Mouse (Mus musculus) cerebellum, adult 11-12 months (tissue): ENCODE measurements around the gene Grm8.

Experiments
- DNase-seq: peaks from one replicate; pipeline ENCODE4 v3.0.0; 2022

Grm8 gene

DNA sequence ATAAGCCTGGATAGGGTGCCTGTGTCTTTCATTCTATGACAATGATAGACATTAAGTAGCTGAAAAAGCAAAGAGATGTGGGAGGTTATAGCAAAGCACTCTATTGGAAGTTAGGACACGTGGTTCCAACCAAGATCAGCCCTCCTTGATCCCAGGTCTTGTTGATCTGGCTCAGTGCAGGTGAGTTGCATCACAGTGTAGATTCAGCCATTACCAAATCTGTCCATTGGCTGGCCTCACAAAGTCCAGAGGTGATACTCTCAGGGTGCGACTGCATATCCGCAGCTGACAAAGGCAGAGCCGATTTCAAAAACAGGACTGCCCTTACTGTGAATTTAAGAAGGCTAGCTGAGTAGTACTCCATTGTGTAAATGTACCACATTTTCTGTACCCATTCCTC is 103.0 kb downstream of the Grm8 start:
- DNase-seq, result no peak

DNA sequence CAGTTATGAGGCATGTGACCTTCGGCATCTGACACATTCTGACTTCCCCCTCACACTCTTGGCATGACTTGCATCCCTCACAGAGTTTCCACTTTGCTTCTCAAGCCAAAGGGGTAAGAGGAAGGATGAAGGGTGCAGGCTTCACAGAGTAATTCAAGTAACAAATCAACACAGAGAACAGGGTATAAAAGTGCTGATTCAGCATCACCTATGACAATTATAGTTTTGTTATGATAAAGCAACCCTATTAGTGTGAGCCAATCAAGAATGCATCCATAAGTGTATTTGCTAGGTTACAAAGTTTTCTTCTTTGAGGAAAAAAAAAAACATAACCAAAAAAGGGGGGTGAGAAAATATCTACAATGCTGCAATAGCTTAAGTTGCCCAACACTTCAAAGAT is 117.3 kb downstream of the Grm8 start:
- no peak for DNase-seq

GRCm38 (mm10) chr6:28007001-28007400 is 128.0 kb downstream of the Grm8 start:
- DNase-seq, result no peak

- DNase-seq, result no peak
Measured at GRCm38 (mm10) chr6:27997250-27997649, 137.7 kb downstream of the Grm8 start.

DNA sequence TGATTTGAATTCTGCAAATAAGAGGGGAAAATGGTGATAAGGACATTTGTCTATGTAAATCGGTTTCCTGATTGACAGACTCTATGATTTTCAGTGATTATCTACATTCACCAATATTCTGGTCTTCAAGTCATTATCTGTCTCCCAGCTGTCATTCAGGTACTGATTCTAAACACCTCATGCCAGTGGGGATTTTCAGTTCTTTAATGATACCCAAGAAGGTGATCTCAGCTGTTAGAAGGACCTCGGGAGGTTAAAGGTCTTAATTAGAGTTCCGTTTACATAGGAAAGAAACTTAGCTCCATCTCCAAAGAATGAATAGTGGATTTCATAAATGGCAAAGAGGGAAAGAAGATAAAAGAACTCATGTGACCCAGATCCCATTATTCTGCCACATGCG is 143.7 kb downstream of the Grm8 start:
- DNase-seq, result no peak

DNA sequence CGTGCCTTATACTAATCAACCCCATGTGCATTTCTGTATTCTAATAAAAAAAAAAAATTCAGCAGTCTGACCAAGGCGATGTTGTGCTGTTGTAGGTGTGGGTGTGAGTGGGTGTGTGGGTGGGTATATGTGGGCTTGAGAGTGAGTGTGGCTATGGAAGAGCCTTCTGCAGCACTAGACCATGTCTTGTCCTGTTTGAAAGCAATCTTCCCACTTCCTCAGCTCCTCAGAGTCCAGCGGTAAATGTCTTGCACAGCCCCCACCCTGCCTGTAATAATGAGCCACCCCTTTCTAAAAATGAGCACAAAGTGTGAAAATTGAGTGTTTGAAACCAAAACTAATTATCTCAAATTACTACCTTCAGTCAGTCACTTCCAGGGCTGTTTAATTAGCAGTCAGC is 152.4 kb downstream of the Grm8 start:
- DNase-seq, result no peak

DNA sequence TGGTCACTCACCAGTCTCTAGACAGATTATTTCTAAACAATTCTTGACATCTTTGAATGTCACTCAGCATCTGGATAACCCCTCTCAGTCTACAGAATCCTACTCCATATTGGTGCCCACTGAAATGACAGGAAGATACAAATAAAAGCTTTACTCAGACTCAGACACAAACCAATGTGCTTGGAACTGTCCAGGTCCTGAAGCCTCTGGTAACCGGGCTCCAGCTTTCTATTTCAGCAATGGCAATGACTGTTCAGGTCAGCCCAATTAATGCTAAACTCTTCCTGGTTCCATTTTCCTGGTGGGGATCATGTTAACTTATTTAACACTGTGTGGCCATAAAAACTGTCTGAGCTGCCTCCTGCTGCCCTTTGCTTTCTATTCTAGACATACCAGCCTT is 153.0 kb downstream of the Grm8 start:
- no peak for DNase-seq

- no peak for DNase-seq
Measured at GRCm38 (mm10) chr6:27977361-27977760, 157.6 kb downstream of the Grm8 start.

GRCm38 (mm10) chr6:27968859-27969258 is 166.1 kb downstream of the Grm8 start:
- no peak for DNase-seq

DNA sequence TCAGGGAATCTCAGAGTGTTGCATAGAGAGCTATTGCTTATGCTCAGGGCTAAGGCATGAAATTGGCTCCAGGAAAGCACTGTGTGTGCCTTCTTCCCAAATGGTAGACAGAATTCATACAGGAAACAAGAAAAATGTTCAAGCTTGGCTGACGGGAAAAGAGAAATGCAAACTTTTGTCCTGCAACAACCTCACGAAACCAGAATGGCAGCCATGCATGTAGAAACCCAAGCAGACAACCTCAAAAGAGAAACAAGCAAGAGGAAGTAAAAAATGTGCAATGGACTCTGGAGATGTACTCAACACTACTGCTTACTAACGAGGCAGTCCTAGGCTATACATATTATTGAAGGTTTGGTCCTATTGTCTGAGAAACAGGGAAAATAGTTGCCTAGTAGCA is 167.9 kb downstream of the Grm8 start:
- DNase-seq, result no peak

- no peak for DNase-seq
Measured at GRCm38 (mm10) chr6:27965237-27965636, 169.7 kb downstream of the Grm8 start.

- no peak for DNase-seq
Measured at GRCm38 (mm10) chr6:27963887-27964286, 171.1 kb downstream of the Grm8 start.

- DNase-seq, result no peak
Measured at GRCm38 (mm10) chr6:27956278-27956857, 178.6 kb downstream of the Grm8 start.

- no peak for DNase-seq
Measured at GRCm38 (mm10) chr6:27951433-27951832, 183.5 kb downstream of the Grm8 start.

DNA sequence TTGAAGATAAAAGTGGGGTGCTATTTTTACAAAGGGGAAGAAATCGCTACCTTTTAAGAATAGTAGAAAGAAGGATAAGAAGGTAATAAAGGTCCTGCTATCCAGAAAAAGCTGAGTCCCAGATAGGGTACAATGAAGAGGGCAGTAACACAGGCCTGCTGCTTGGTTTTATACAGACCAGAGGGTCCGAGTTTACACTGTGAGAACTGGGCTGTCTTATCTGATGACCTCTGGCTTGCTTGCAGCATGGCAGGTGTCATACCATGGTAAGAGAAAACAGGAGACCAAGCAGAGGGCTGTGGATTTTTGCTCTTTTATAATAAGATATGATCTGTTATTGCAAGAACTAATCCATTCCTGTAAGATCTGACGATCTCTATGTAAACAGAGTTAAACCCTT is 206.9 kb downstream of the Grm8 start:
- DNase-seq, result no peak

DNA sequence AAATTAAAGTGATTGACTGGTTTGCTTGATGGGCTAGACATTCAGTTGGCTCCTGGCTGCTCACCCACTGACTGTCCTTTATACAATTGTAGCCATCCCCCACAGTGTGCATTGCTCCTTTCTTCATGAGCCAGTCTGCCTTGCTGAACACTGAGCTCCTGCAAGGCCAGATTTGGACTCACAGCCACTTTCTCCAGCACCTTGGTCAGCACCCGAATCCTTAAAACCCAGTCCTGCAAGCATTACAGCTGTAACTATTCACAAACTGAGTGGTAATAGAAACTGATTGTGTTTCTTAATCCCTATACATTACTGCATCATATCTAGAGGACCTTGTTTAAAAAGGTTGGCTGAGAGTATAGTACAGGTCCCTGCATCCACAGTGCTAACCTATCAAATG is 221.7 kb downstream of the Grm8 start:
- DNase-seq, result no peak

DNA sequence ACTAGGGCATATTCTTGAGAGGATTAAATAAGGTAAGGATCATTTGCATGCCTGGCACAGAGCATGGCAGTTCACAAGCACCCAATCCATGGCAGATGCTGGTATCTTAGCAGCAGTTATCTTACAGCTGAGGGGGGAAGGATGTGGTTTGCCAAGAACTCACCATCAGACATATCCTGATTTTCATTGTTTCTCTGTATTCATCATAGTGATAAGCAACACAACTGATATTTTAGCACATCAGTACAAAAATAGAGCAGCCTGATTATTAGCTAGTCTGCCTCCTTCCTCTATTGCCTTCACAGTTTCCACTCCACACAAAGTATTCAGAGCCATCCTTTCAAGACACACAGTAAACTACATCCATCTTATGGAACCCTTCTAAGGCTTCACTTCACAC is 230.6 kb downstream of the Grm8 start:
- DNase-seq, result no peak

DNA sequence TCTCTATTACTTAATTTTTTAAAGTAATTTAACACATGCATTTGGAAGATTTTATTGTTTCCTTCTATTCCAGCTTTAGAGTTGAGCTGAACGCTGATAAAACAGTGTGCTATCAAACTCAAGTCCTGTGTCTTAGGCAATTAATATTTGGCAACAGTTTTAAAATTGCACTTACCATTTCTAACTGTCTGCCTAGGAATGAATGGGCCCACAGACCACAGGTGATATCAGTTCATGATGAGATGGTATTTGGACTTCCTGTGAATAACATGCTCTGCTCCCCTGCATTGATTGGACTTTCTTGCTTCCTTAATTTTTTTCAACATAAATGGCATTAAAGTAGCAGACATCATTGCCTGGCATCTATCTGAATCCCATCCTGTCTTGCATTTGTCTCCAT is 232.8 kb downstream of the Grm8 start:
- DNase-seq, result no peak

GRCm38 (mm10) chr6:27901396-27901795 is 233.6 kb downstream of the Grm8 start:
- no peak for DNase-seq

DNA sequence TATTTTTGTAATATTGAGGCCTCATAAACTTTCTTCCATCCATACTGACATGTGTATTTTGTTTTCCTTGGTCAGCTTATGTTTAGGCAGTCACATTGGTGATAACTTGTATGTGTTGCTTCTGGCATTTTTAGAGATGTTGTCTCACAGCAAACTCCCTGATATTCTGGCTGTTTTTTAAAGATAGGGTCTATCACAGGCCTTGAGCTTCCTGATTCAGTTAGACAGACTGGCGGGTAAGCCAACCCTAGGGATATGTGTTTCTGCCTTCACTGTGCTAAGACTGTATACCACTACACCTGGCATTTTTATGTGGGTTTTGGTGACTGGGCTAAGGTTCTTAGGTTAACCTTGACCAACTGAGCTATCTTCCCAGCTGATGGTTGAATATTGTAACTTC is 239.8 kb downstream of the Grm8 start:
- DNase-seq, result no peak

GRCm38 (mm10) chr6:27892886-27893285 is 242.1 kb downstream of the Grm8 start:
- DNase-seq, result no peak

GRCm38 (mm10) chr6:27888391-27888790 is 246.6 kb downstream of the Grm8 start:
- no peak for DNase-seq

GRCm38 (mm10) chr6:27887922-27888321 is 247.1 kb downstream of the Grm8 start:
- DNase-seq, result no peak

DNA sequence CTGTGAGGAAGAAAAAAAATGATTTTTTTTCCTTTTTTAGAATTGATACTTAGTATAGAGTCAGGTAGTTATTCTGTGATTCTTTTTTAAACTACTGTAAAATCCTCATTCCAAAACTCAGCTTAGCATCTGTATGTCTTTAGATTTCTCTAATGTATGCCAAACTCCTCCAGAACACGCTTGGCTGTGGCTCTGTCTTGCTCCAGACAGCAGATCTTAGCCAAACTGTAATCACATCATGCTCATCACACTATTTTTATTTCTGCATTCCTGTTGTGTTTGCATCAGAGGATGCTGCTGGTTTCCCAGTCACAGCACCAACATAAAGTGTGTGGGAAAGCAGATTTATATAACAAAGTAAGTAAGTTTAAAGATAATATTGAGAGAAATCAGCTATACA is 249.2 kb downstream of the Grm8 start:
- DNase-seq, result no peak

- DNase-seq, result no peak
Measured at GRCm38 (mm10) chr6:27849644-27850043, 285.3 kb downstream of the Grm8 start.

- no peak for DNase-seq
Measured at GRCm38 (mm10) chr6:27836159-27836558, 298.8 kb downstream of the Grm8 start.
